In the genomic region with DNA sequence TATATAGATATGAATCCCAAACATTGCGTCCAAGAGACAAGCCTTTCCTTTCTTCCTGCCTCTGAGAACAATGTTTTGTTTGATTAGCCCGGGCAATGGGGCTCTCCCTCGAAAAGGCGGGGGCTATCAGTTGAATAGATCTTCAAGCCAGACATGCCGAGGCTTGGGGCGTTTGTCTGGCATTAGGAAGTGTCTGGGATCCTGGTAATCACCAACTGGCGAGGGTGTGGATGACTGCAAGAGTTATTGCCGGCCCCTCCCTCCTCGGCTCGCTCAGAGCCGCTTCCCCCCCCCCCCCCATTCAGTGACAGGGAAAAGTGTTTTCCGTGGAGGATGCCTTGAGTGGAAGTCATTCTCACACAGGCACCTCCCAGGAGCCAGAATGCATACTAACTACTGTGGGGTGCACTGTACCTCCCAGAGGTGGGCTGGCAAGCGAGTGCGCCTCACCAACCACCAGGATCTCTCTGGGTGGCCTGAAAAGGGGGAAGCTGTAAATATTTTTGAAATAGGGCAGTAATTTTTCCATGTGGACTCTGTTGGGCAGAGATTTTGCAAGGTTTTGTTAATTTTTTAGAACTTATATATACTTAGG, we compare ENCODE assay signal across 8 mouse cellular contexts.
DNase-seq lines count a peak whose midpoint lies in the region; ATAC-seq and TF ChIP-seq lines count a peak whose summit lies in the region.

No protein-coding gene starts in this region.

- ATAC-seq in forebrain, postnatal 0 days = no peak
- no peak for ATAC-seq in kidney, postnatal 0 days (replicated peaks; ENCODE audit: low FRiP score, low read depth)
- ATAC-seq in midbrain, embryonic 13.5 days = peak; percentile 51

- DNase-seq in retina, postnatal 1 day = peak; percentile 58
- no peak for DNase-seq in retina, embryonic 14.5 days (ENCODE audit: low spot score)
- DNase-seq in forebrain, postnatal 0 days = no peak
- DNase-seq in kidney, postnatal 0 days (ENCODE audit: low spot score) = no peak
- DNase-seq in cerebellum, postnatal 25 days = no peak
- no peak for DNase-seq in right cerebral cortex, postnatal 14 days
- no peak for DNase-seq in left cerebral cortex, adult 18-20 months (ENCODE audit: low spot score in 2 of 2)

- H3K9me3 ChIP-seq in forebrain, postnatal 0 days (ENCODE audit: low read length) = no peaks in the 10 kb centered on the region
- H3K9me3 ChIP-seq in kidney, postnatal 0 days (replicated peaks; ENCODE audit: low read length) = no peaks in the 10 kb centered on the region
- no peaks in the 10 kb centered on the region for H3K9me3 ChIP-seq in midbrain, embryonic 13.5 days

- no peak overlapping the region for H3K27ac ChIP-seq in forebrain, postnatal 0 days (ENCODE audit: low read depth, low read length)
- H3K27ac ChIP-seq in kidney, postnatal 0 days = peak overlapping the region; percentile 90
- H3K27ac ChIP-seq in midbrain, embryonic 13.5 days = peak overlapping the region; percentile 63

- H3K36me3 ChIP-seq in forebrain, postnatal 0 days (ENCODE audit: insufficient read depth) = no peaks in the 10 kb centered on the region
- no peaks in the 10 kb centered on the region for H3K36me3 ChIP-seq in kidney, postnatal 0 days (ENCODE audit: insufficient read depth, low read length)
- H3K36me3 ChIP-seq in midbrain, embryonic 13.5 days = no peaks in the 10 kb centered on the region

- peak overlapping the region; percentile 54 for H3K4me2 ChIP-seq in forebrain, postnatal 0 days (ENCODE audit: low read depth)
- H3K4me2 ChIP-seq in kidney, postnatal 0 days (ENCODE audit: low read length) = peak overlapping the region; percentile 70
- peak overlapping the region; percentile 53 for H3K4me2 ChIP-seq in midbrain, embryonic 13.5 days (replicated peaks)

- TF ChIP-seq CTCF in forebrain, postnatal 0 days (IDR thresholded peaks at IDR 0.05; ENCODE audit: low read depth) = no peak
- no peak for TF ChIP-seq CTCF in kidney, postnatal 0 days (IDR thresholded peaks at IDR 0.05; ENCODE audit: low read depth)

- no peaks in the 10 kb centered on the region for H3K4me1 ChIP-seq in forebrain, postnatal 0 days (ENCODE audit: insufficient read depth)
- no peaks in the 10 kb centered on the region; the same call in 1 of the 2 replicates for H3K4me1 ChIP-seq in kidney, postnatal 0 days (replicated peaks; ENCODE audit: insufficient read depth, low read length)
- H3K4me1 ChIP-seq in midbrain, embryonic 13.5 days (replicated peaks) = peaks cover 17% of the 10 kb centered on the region

- 6% methylated on average over 11 of the region's 14 CpGs for WGBS in forebrain, postnatal 0 days
- WGBS in kidney, postnatal 0 days = 6% methylated on average over 14 of the region's 14 CpGs
- 6% methylated on average over 14 of the region's 14 CpGs for WGBS in midbrain, embryonic 13.5 days

- no peak overlapping the region for H3K9ac ChIP-seq in forebrain, postnatal 0 days
- H3K9ac ChIP-seq in kidney, postnatal 0 days (ENCODE audit: low read depth, low read length) = peak overlapping the region; percentile 52
- H3K9ac ChIP-seq in midbrain, embryonic 13.5 days (replicated peaks) = no peak overlapping the region

- peak overlapping the region; percentile 21 for H3K4me3 ChIP-seq in forebrain, postnatal 0 days (ENCODE audit: low read depth, low read length)
- H3K4me3 ChIP-seq in kidney, postnatal 0 days (replicated peaks; ENCODE audit: low read depth, low read length) = peak overlapping the region; percentile 31
- peak overlapping the region; percentile 23 for H3K4me3 ChIP-seq in midbrain, embryonic 13.5 days (replicated peaks)

- no peaks in the 10 kb centered on the region for H3K27me3 ChIP-seq in forebrain, postnatal 0 days (ENCODE audit: insufficient read depth, low read length)
- no peaks in the 10 kb centered on the region for H3K27me3 ChIP-seq in kidney, postnatal 0 days (ENCODE audit: insufficient read depth, low read length)
- H3K27me3 ChIP-seq in midbrain, embryonic 13.5 days = peaks cover 37% of the 10 kb centered on the region
